Mouse (Mus musculus) limb, embryonic 10.5 days (tissue): ENCODE results near the gene Fam117a. TPM values are rescaled to one million over a fixed set of nuclear protein-coding genes. Genes with fewer than 3 reads are reported as not detected.
A peak's percentile ranks its signal among the peaks of the same experiment; 100 is the strongest.

ENCODE experiments used
- DNase-seq: peaks from one replicate; pipeline ENCODE4 v3.0.0-alpha.2; 2017; ENCODE audit warnings: low spot score
- H3K27ac ChIP-seq: fragments of 300-500 bp; sonication (generic); 2 replicates; pipeline ENCODE4 v1.5.1; 2016; ENCODE audit warnings: mild to moderate bottlenecking
- H3K27me3 ChIP-seq: fragments of 300-500 bp; sonication (generic); 2 replicates; pipeline ENCODE4 v1.6.1; 2016; ENCODE audit warnings: low read depth, mild to moderate bottlenecking; ENCODE audit not compliant: poor library complexity, severe bottlenecking
- H3K36me3 ChIP-seq: fragments of 300-500 bp; sonication (generic); 2 replicates; pipeline ENCODE4 v1.6.1; 2016; ENCODE audit warnings: mild to moderate bottlenecking, moderate library complexity
- H3K4me1 ChIP-seq: fragments of 300-500 bp; sonication (generic); 2 replicates; pipeline ENCODE4 v1.6.1; 2016
- H3K4me3 ChIP-seq: fragments of 300-500 bp; sonication (generic); 2 replicates; pipeline ENCODE4 v1.5.1; 2016; ENCODE audit warnings: mild to moderate bottlenecking, moderate library complexity
- H3K9me3 ChIP-seq: fragments of 300-500 bp; sonication (generic); replicated peaks from 2 replicates; pipeline ENCODE4 v1.6.1; 2016; ENCODE audit warnings: mild to moderate bottlenecking
- WGBS: fragments of 180-500 bp; shearing (Covaris S2); methylation state at CpG from one replicate; pipeline ENCODE4 v1.1.7; 2016; 5-methylcytosine and 5-hydroxymethylcytosine counted together
- polyA plus RNA-seq: library from polyadenylated mRNA; unstranded; fragments of >200 nt; fragmentation: Nextera tagmentation; extraction: Ambion mirVana; gene quantifications from 2 replicates; pipeline ENCODE4 v1.2.1, GENCODE M21; 2016

Fam117a gene
- polyA plus RNA-seq, 1 experiment from 2014 or later: 15.0 TPM

GRCm38 (mm10) chr11:95369964-95370890, 33.4 kb downstream of the Fam117a start:
- no peaks in the 10 kb centered on the region for H3K9me3 ChIP-seq
- no peak overlapping the region for H3K27ac ChIP-seq
- peaks cover 6% of the 10 kb centered on the region; the same call in 1 of the 2 replicates for H3K4me1 ChIP-seq
- no peak overlapping the region for H3K4me3 ChIP-seq
- no peaks in the 10 kb centered on the region for H3K27me3 ChIP-seq
- DNase-seq: no peak
- 81% methylated on average over 15 of the region's 15 CpGs for WGBS
- peaks cover 61% of the 10 kb centered on the region for H3K36me3 ChIP-seq

GRCm38 (mm10) chr11:95371182-95371581, 34.4 kb downstream of the Fam117a start:
- Histone ChIP-seq H3K9me3 (no peaks in the 10 kb centered on the region), H3K36me3 (peaks cover 65% of the 10 kb centered on the region), H3K27ac (no peak overlapping the region), H3K27me3 (no peaks in the 10 kb centered on the region), H3K4me1 (no peaks in the 10 kb centered on the region; the same call in 1 of the 2 replicates), H3K4me3 (no peak overlapping the region)
- WGBS: 91% methylated on average over 7 of the region's 7 CpGs
- DNase-seq: no peak

- Histone ChIP-seq H3K36me3 (peaks cover 83% of the 10 kb centered on the region), H3K4me1 (no peaks in the 10 kb centered on the region), H3K27ac (no peak overlapping the region), H3K9me3 (no peaks in the 10 kb centered on the region), H3K4me3 (no peak overlapping the region), H3K27me3 (no peaks in the 10 kb centered on the region)
- no peak for DNase-seq
- 83% methylated on average over 9 of the region's 9 CpGs for WGBS
These were observed 42.1 kb downstream of the Fam117a start for GRCm38 (mm10) chr11:95378926-95379325.

- Histone ChIP-seq H3K9me3 (no peaks in the 10 kb centered on the region), H3K36me3 (peaks cover 77% of the 10 kb centered on the region), H3K4me1 (no peaks in the 10 kb centered on the region), H3K27ac (no peak overlapping the region), H3K27me3 (no peaks in the 10 kb centered on the region), H3K4me3 (no peak overlapping the region)
- WGBS: 84% methylated on average over 5 of the region's 5 CpGs
- no peak for DNase-seq
These were observed 42.7 kb downstream of the Fam117a start for GRCm38 (mm10) chr11:95379552-95379951.

- Histone ChIP-seq H3K4me3 (no peak overlapping the region), H3K27ac (no peak overlapping the region), H3K4me1 (peaks cover 2% of the 10 kb centered on the region), H3K9me3 (no peaks in the 10 kb centered on the region), H3K36me3 (peaks cover 66% of the 10 kb centered on the region), H3K27me3 (no peaks in the 10 kb centered on the region)
- DNase-seq: no peak
- WGBS: 96% methylated on average over 7 of the region's 7 CpGs
These were observed 43.9 kb downstream of the Fam117a start for GRCm38 (mm10) chr11:95380711-95381110.

GRCm38 (mm10) chr11:95381146-95381545, 44.3 kb downstream of the Fam117a start:
- Histone ChIP-seq H3K27me3 (no peaks in the 10 kb centered on the region), H3K4me3 (no peak overlapping the region), H3K36me3 (peaks cover 63% of the 10 kb centered on the region), H3K27ac (no peak overlapping the region), H3K4me1 (peaks cover 7% of the 10 kb centered on the region), H3K9me3 (no peaks in the 10 kb centered on the region)
- DNase-seq: no peak
- WGBS: 95% methylated on average over 1 of the region's 1 CpGs

GRCm38 (mm10) chr11:95383331-95383986, 46.6 kb downstream of the Fam117a start:
- no peak for DNase-seq
- whole genome bisulfite sequencing: 86% methylated on average over 5 of the region's 5 CpGs
- Histone ChIP-seq H3K9me3 (no peaks in the 10 kb centered on the region), H3K4me3 (no peak overlapping the region), H3K36me3 (peaks cover 64% of the 10 kb centered on the region), H3K4me1 (peaks cover 10% of the 10 kb centered on the region), H3K27ac (no peak overlapping the region), H3K27me3 (no peaks in the 10 kb centered on the region)

- DNase-seq: no peak
- H3K4me3 ChIP-seq: peak overlapping the region; percentile 95
- no peaks in the 10 kb centered on the region for H3K9me3 ChIP-seq
- peak overlapping the region; percentile 99 for H3K27ac ChIP-seq
- H3K36me3 ChIP-seq: peaks cover 64% of the 10 kb centered on the region
- H3K27me3 ChIP-seq: no peaks in the 10 kb centered on the region
- WGBS: 42% methylated on average over 9 of the region's 9 CpGs
- peaks cover 10% of the 10 kb centered on the region for H3K4me1 ChIP-seq
These were observed 47.1 kb downstream of the Fam117a start for GRCm38 (mm10) chr11:95384004-95384318.

- Histone ChIP-seq H3K36me3 (peaks cover 64% of the 10 kb centered on the region), H3K9me3 (no peaks in the 10 kb centered on the region), H3K27me3 (no peaks in the 10 kb centered on the region), H3K4me3 (peak within 1 kb of the TSS; percentile 95), H3K27ac (peak within 1 kb of the TSS; percentile 99), H3K4me1 (peaks cover 10% of the 10 kb centered on the region)
- under 1% methylated on average over 42 of the region's 42 CpGs for WGBS
- peak; percentile 91 for DNase-seq
These were observed 47.6 kb downstream of the Fam117a start, which contains the start of gene Slc35b1 for GRCm38 (mm10) chr11:95384319-95384972. Slc35b1 (plus strand) TSS chr11:95384692.

- Histone ChIP-seq H3K4me3 (peak overlapping the region; percentile 95), H3K9me3 (no peaks in the 10 kb centered on the region), H3K4me1 (peaks cover 10% of the 10 kb centered on the region), H3K36me3 (peaks cover 64% of the 10 kb centered on the region), H3K27ac (peak overlapping the region; percentile 99), H3K27me3 (no peaks in the 10 kb centered on the region)
- WGBS: under 1% methylated on average over 14 of the region's 14 CpGs
- DNase-seq: no peak
These were observed 48.1 kb downstream of the Fam117a start for GRCm38 (mm10) chr11:95384973-95385320.

GRCm38 (mm10) chr11:95387354-95387753, 50.5 kb downstream of the Fam117a start:
- Histone ChIP-seq H3K27me3 (no peaks in the 10 kb centered on the region), H3K36me3 (peaks cover 66% of the 10 kb centered on the region), H3K27ac (no peak overlapping the region), H3K4me1 (peaks cover 17% of the 10 kb centered on the region), H3K4me3 (no peak overlapping the region), H3K9me3 (no peaks in the 10 kb centered on the region)
- whole genome bisulfite sequencing: 91% methylated on average over 7 of the region's 7 CpGs
- DNase-seq: no peak

- WGBS: 86% methylated on average over 3 of the region's 3 CpGs
- DNase-seq: no peak
- Histone ChIP-seq H3K27ac (no peak overlapping the region), H3K36me3 (peaks cover 73% of the 10 kb centered on the region), H3K4me1 (peaks cover 29% of the 10 kb centered on the region), H3K27me3 (no peaks in the 10 kb centered on the region), H3K4me3 (no peak overlapping the region), H3K9me3 (no peaks in the 10 kb centered on the region)
These were observed 52.2 kb downstream of the Fam117a start for GRCm38 (mm10) chr11:95389006-95389405.

GRCm38 (mm10) chr11:95390420-95390819, 53.6 kb downstream of the Fam117a start:
- Histone ChIP-seq H3K27ac (no peak overlapping the region), H3K36me3 (peaks cover 73% of the 10 kb centered on the region), H3K27me3 (no peaks in the 10 kb centered on the region), H3K4me3 (no peak overlapping the region), H3K9me3 (no peaks in the 10 kb centered on the region), H3K4me1 (peaks cover 29% of the 10 kb centered on the region)
- DNase-seq: no peak
- 94% methylated on average over 6 of the region's 6 CpGs for WGBS
